Mouse (Mus musculus) cerebral cortex, adult 2 months (tissue): Measurements from ENCODE around the gene Snx6.

Experiments
- WGBS: fragments of 180-500 bp; shearing (Covaris S2); methylation state at CpG from one replicate; pipeline ENCODE4 v1.1.7; 2018; 5-methylcytosine and 5-hydroxymethylcytosine counted together

Snx6 gene

GRCm38 (mm10) chr12:54794392-54794791 lies 1.1 kb downstream of the Snx6 start:
- WGBS, result 37% methylated on average over 3 of the region's 3 CpGs

DNA sequence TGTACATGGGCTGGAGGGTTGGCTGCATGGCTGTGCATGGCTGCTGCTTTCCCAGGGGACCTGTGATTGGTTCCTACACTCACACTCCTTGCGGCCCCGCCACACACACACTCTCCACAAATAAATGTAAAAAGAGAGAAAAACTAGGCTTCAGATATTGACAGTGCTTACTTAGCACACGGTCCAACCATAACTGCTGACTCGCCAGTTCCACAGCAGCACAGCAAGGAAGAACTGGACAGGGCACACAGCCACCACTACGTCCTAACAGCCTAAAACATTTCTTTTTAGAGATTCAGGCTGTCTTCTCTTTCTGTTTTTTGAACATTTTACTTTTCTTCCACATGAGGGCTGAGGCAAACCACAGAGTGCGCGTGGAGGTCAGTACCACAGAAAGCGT lies 4.0 kb downstream of the Snx6 start:
- 81% methylated on average over 8 of the region's 8 CpGs for WGBS

GRCm38 (mm10) chr12:54789346-54790143 lies 6.0 kb downstream of the Snx6 start:
- WGBS, result 41% methylated on average over 11 of the region's 11 CpGs

GRCm38 (mm10) chr12:54763624-54764023 lies 31.9 kb downstream of the Snx6 start:
- 86% methylated on average over 12 of the region's 12 CpGs for WGBS

- WGBS, result 97% methylated on average over 1 of the region's 1 CpGs
Observed at GRCm38 (mm10) chr12:54760676-54761075, 34.8 kb downstream of the Snx6 start.

DNA sequence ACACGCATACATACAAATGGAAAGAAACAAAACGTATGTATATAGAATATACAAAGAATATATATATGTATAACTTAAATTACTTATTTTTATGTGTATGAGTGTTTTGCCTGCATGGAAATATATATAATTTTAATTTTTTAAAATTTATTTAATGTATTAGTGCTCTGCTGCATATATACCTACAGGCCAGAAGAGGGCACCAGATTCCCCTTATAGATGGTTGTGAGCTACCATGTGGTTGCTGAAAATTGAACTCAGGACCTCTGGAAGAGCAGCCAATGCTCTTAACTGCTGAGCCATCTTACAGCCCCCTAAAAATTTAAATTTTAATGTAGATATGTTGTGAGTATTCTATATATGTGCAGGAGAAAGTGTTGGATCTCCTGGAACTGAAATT lies 36.7 kb downstream of the Snx6 start:
- 93% methylated on average over 2 of the region's 2 CpGs for WGBS

GRCm38 (mm10) chr12:54748647-54749046 lies 46.9 kb downstream of the Snx6 start:
- WGBS, result 91% methylated on average over 8 of the region's 8 CpGs

DNA sequence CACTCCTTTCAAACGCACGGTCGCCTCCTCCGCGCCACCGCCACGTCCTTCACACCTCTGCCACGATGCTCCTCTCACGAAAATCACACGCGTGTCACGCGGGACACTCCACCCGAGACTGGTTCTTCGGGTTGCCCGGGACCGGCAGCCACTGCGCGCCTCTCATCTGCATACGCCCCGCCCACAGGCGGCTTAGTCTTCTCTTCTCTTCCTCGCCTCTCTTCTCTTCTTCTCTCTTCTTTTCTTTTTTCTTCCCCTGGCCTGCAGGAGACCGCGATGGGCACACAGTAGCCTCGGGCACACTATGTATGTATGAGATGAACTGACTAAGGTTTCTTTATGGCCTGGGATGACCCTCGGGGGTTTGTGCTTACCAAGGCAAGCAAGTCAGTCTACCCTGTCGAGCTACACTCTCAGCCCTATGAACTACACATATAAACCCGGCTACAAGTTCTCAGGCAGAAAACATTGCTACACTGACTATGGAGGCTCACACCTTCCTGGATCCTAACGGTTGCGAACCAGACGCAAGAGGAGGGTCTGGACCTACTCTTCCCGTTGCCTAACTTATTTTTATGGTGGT lies 56.8 kb downstream of the Snx6 start:
- WGBS, result 0% methylated on average over 12 of the region's 33 CpGs

- WGBS, result no CpG with 5 or more reads among the region's 21 CpGs
Observed at GRCm38 (mm10) chr12:54737891-54738660, 57.4 kb downstream of the Snx6 start.

DNA sequence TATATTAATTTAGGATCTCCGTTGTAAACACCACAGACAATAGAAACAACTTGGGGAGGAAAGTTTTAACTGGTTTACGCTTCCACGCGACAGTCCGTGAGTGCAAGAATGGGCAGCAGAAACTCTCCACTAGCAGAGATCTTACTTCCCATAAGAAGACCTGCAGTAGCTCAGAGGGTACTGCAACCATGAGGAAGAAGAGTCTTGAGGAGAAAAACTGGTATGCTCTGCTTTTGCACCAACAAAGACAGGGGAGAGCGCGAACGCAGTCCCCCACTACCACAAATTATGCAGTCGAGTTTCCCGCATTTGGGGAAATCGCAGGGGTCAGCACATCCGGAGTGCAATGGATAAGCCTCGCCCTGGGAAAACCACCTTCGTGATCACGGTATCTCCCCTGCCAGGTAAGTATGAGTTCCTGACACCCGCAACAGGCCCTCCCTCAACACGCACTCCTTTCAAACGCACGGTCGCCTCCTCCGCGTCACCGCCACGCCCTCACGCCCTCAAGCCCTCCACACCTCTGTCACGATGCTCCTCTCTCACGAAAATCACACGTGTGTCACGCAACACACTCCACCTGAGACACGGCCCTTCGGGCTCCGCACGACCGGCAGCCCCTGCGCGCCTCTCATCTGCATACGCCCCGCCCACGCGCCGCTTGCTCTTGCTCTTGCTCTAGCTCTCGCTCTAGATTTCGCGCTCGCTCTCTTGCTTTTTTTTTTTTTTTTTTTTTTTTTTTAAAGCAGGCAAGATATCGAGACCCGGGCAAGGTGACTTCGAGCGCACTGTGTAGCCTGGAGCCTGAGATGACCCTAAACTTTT lies 61.0 kb downstream of the Snx6 start:
- WGBS, result 0% methylated on average over 8 of the region's 49 CpGs

DNA sequence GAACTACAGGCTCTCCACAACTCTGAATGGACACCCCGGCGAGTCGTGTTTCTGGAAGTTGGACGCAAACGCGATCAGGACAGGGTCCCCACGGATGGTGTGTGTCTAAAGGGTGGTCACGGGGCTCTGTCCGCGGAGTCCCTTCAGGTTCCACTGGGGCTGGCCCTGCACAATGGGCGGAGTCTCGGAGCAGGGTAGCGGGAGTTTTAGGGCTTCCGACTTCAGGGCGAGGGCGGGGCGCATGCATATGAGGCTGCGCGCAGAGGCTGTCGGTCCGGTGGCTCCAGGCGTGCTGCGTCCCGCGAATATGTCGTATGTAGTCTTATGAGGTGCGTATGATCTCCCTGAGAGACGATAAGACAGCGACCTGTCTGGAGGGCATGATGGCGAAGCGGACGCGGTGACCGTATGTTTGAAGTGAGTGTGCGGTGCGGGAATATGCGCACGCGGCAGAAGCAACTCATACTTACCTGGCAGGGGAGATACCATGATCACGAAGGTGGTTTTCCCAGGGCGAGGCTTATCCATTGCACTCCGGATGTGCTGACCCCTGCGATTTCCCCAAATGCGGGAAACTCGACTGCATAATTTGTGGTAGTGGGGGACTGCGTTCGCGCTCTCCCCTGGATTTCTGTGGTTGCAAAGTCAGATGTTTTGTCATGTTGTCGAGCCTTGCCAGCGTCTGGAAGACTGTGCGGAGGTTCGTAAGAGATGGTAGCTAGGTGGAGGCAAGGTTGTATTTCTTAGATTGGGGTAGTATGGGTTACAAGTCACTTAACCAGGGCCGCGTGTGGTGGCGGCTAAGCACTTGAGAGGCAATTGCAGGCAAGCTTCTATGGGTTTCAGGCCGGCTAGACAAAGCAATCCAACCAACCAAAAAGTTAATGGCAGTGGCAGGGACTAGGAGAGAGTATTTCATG lies 66.1 kb downstream of the Snx6 start:
- no CpG with 5 or more reads among the region's 56 CpGs for WGBS

- no CpG with 5 or more reads among the region's 56 CpGs for WGBS
Observed at GRCm38 (mm10) chr12:54718871-54719786, 76.4 kb downstream of the Snx6 start.

DNA sequence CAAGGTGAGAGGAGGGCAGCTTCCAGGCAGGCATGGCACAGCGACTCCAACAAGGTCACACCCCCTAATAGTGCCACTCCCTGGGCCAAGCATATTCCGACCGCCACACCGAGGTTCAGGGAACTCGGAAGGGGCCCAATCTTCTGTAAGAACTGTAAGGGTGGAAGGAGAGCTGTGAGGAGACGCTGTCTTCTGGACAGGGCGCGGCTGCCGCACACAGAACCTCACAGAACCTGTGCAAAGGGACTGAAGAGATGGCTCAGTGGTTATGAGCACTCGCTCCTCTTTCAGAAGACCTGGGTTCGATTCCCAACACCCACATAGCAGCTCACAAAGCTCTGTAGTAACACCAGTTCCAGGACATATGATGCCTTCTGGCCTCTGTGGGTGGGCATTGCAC lies 78.0 kb downstream of the Snx6 start:
- 86% methylated on average over 9 of the region's 11 CpGs for WGBS

DNA sequence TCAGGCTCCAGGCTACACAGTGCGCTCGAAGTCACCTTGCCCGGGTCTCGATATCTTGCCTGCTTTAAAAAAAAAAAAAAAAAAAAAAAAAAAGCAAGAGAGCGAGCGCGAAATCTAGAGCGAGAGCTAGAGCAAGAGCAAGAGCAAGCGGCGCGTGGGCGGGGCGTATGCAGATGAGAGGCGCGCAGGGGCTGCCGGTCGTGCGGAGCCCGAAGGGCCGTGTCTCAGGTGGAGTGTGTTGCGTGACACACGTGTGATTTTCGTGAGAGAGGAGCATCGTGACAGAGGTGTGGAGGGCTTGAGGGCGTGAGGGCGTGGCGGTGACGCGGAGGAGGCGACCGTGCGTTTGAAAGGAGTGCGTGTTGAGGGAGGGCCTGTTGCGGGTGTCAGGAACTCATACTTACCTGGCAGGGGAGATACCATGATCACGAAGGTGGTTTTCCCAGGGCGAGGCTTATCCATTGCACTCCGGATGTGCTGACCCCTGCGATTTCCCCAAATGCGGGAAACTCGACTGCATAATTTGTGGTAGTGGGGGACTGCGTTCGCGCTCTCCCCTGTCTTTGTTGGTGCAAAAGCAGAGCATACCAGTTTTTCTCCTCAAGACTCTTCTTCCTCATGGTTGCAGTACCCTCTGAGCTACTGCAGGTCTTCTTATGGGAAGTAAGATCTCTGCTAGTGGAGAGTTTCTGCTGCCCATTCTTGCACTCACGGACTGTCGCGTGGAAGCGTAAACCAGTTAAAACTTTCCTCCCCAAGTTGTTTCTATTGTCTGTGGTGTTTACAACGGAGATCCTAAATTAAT lies 81.5 kb downstream of the Snx6 start:
- WGBS, result 3% methylated on average over 8 of the region's 48 CpGs

DNA sequence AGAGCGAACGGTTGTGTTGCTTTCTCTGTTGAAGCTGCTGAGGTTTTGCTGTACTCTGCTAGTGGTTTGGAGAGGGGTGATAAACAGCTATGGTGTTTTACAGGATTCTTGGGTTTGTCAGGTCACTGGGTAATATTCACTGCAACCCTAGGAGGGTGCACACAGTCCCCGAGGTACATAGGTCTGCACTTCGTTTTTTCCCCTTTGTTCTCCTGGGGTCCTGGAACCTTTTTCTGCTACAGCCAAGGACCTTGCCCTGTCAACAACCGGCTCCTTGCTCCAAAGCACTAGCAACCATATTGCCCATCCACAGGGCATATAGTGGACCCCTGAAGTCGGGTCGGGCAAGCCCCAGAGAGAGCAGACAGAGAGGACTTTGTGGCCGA lies 85.0 kb downstream of the Snx6 start:
- 0% methylated on average over 4 of the region's 8 CpGs for WGBS

DNA sequence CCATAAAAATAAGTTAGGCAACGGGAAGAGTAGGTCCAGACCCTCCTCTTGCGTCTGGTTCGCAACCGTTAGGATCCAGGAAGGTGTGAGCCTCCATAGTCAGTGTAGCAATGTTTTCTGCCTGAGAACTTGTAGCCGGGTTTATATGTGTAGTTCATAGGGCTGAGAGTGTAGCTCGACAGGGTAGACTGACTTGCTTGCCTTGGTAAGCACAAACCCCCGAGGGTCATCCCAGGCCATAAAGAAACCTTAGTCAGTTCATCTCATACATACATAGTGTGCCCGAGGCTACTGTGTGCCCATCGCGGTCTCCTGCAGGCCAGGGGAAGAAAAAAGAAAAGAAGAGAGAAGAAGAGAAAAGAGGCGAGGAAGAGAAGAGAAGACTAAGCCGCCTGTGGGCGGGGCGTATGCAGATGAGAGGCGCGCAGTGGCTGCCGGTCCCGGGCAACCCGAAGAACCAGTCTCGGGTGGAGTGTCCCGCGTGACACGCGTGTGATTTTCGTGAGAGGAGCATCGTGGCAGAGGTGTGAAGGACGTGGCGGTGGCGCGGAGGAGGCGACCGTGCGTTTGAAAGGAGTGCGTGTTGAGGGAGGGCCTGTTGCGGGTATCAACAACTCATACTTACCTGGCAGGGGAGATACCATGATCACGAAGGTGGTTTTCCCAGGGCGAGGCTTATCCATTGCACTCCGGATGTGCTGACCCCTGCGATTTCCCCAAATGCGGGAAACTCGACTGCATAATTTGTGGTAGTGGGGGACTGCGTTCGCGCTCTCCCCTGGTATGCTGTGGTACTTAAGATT lies 85.6 kb downstream of the Snx6 start:
- WGBS, result 0% methylated on average over 11 of the region's 44 CpGs

DNA sequence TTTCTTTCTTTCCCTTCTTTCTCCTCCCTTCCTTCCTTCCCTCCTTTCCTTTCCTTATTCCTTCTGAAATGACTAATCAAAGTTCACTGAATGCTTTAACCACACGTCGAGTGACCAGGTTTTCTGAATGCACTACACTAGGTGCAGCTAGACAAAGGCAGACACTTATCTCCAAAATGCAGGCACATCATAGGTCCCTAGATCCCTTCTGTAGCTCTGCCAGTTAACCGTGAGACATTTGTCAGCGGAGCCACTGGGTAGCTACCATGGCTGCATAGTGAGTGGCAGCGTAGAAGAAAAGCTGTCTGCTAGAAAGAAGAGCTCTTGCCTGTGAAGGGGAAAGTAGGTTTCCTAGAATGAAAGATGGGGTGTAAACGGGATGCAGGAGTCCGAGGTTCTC lies 96.1 kb downstream of the Snx6 start:
- WGBS, result 79% methylated on average over 7 of the region's 7 CpGs

- 33% methylated on average over 6 of the region's 6 CpGs for WGBS
Observed at GRCm38 (mm10) chr12:54697791-54698250, 97.7 kb downstream of the Snx6 start.
